Mouse (Mus musculus) bone marrow macrophage, adult 2 months (primary cell): ENCODE measurements around the gene Gm17018.

Experiments
- CTCF ChIP-seq: IDR thresholded peaks from 2 replicates; pipeline ENCODE4 v1.5.1; 2012; ENCODE audit warnings: low read depth, mild to moderate bottlenecking, low read length, moderate library complexity
- POLR2A ChIP-seq: IDR thresholded peaks from 2 replicates; pipeline ENCODE4 v1.6.1; 2012; ENCODE audit warnings: mild to moderate bottlenecking, low read depth, low read length, borderline replicate concordance

DNA sequence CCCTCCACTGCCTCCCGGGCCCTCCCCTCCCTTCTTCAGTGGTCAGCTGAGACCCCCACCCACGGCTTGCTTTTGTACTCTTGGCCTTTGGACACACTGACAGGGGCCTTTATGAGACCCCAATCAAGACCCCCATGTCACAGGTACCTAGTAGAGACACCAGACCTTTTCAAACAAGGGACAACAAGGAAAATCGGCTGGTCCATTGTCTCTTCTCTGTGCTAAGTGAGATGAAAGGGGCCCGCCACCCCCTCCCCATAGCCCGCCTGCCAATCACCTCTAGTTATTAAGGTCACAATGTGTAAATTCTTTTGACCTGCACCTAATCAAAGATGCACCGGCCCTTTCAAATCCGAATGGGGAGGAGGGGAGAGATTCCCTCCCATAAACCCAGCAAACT, 56.3 kb downstream of the Gm17018 start:
- TF ChIP-seq CTCF (no peak), POLR2A (no peak)
